Mouse (Mus musculus): Measurements from ENCODE around the gene Usp37. TPM values are rescaled to one million over a fixed set of nuclear protein-coding genes. Genes with fewer than 3 reads are reported as not detected.
"Not testable (repeated sequence)": the region's sequence is repeated elsewhere in the genome, so short reads cannot be mapped to it uniquely, and the experiment has no call there.

The Usp37 gene
- polyA plus RNA-seq, 1 experiment from 2014 or later = 24.1 TPM

DNA sequence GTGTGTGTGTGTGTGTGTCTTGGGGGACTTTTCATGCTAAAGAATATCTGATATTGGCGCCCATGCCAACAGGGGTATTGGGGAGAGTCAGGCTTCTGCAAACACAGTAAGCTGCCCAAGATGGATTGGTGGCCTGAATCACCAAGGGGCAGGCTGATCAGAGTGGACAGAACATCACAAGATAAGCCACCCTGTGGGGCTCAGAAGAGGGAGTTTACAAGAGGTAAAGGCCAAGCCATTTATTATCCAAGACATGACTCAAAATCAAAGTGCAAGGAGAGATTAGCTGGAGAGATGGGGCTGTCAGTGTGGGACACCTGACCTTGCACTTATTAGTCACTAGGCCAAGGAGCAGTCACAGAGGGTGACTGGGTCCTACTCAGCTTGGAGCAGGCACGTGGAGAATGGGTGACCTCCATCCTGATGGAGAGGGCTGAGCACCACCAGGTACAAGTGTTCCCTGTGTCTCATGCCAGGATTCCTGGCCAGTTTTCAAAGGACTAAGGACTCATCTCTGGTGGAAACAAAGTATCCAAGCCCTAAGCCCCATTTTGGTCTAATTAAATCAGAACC lies 132.2 kb downstream of the Usp37 start:
- Histone ChIP-seq H3K27me3 (replicated peaks) (no peaks in the 10 kb centered on the region), H3K36me3 (no peaks in the 10 kb centered on the region), H3K4me2 (no peak overlapping the region), H3K27ac (no peak overlapping the region), H3K4me1 (no peaks in the 10 kb centered on the region; the same call in 1 of the 2 replicates), H3K4me3 (replicated peaks) (no peak overlapping the region), H3K9ac (no peak overlapping the region), H3K9me3 (no peaks in the 10 kb centered on the region)
- 32% methylated on average over 2 of the region's 2 CpGs for WGBS
- no peak for ATAC-seq (ENCODE audit: insufficient read depth, low FRiP score, low read depth)

- peak; percentile 75 for ATAC-seq (ENCODE audit: insufficient read depth, low FRiP score, low read depth)
- H3K27ac ChIP-seq = peak within 1 kb of the TSS; percentile 54
- H3K4me1 ChIP-seq = no peaks in the 10 kb centered on the region; the same call in 1 of the 2 replicates
- 45% methylated on average over 15 of the region's 15 CpGs for WGBS
- no peaks in the 10 kb centered on the region for H3K27me3 ChIP-seq (replicated peaks)
- H3K4me2 ChIP-seq = peak within 1 kb of the TSS; percentile 9; the same call in 1 of the 2 replicates
- peak within 1 kb of the TSS; percentile 7; the same call in 1 of the 2 replicates for H3K4me3 ChIP-seq (replicated peaks)
- no peak within 1 kb of the TSS for H3K9ac ChIP-seq
- H3K36me3 ChIP-seq = no peaks in the 10 kb centered on the region
- no peaks in the 10 kb centered on the region for H3K9me3 ChIP-seq
These were observed 135.2 kb downstream of the Usp37 start, which contains the start of gene Vil1 for GRCm38 (mm10) chr1:74408589-74409504. Gene Vil1 (plus strand): TSS chr1:74409376.

DNA sequence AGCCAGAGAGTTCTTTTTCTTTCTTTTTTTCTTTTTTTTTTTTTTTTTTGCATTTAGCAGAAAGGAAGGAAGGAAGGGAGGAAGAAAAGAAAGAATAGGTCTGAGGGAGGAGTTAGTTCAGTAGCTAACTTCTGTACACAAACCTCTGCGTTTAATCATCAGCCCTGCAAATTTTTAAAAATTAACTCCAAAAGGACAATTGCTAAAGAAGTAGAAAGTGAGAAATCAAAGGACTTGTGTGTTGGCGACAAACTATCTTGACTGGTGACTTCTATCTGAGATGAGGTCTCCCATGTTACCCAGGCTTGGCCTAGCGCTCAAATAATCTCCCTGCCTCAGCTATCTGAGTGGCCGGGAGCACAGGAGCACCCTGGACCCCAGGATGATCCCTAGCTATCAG lies 139.9 kb downstream of the Usp37 start:
- Histone ChIP-seq H3K4me3 (replicated peaks) (no peak overlapping the region), H3K9me3 (no peaks in the 10 kb centered on the region), H3K36me3 (no peaks in the 10 kb centered on the region), H3K4me2 (no peak overlapping the region), H3K4me1 (no peaks in the 10 kb centered on the region; the same call in 1 of the 2 replicates), H3K27me3 (replicated peaks) (no peaks in the 10 kb centered on the region), H3K9ac (no peak overlapping the region), H3K27ac (no peak overlapping the region)
- ATAC-seq (ENCODE audit: insufficient read depth, low FRiP score, low read depth) = no peak
- 78% methylated on average over 4 of the region's 4 CpGs for WGBS

GRCm38 (mm10) chr1:74401015-74401702 lies 142.9 kb downstream of the Usp37 start:
- Histone ChIP-seq H3K36me3 (no peaks in the 10 kb centered on the region), H3K9me3 (no peaks in the 10 kb centered on the region), H3K27me3 (replicated peaks) (no peaks in the 10 kb centered on the region), H3K4me2 (no peak overlapping the region), H3K9ac (no peak overlapping the region), H3K4me1 (0 out of 2 replicates have a peak, but pooled peaks cover 5% of the 10 kb centered on the region), H3K4me3 (replicated peaks) (no peak overlapping the region), H3K27ac (no peak overlapping the region)
- WGBS = 50% methylated on average over 16 of the region's 16 CpGs
- no peak for ATAC-seq (ENCODE audit: insufficient read depth, low FRiP score, low read depth)

- WGBS = 81% methylated on average over 3 of the region's 3 CpGs
- no peak for ATAC-seq (ENCODE audit: insufficient read depth, low FRiP score, low read depth)
- H3K4me2 ChIP-seq = no peak overlapping the region
- no peaks in the 10 kb centered on the region for H3K9me3 ChIP-seq
- H3K36me3 ChIP-seq = no peaks in the 10 kb centered on the region
- H3K27me3 ChIP-seq (replicated peaks) = no peaks in the 10 kb centered on the region
- 0 out of 2 replicates have a peak, but pooled peaks cover 5% of the 10 kb centered on the region for H3K4me1 ChIP-seq
- no peak overlapping the region for H3K4me3 ChIP-seq (replicated peaks)
- no peak overlapping the region for H3K27ac ChIP-seq
- no peak overlapping the region for H3K9ac ChIP-seq
These were observed 143.6 kb downstream of the Usp37 start for GRCm38 (mm10) chr1:74400531-74400930.

GRCm38 (mm10) chr1:74397919-74398451 lies 146.1 kb downstream of the Usp37 start:
- H3K27ac ChIP-seq = peak overlapping the region; percentile 95
- H3K36me3 ChIP-seq = peaks cover 19% of the 10 kb centered on the region
- H3K4me3 ChIP-seq (replicated peaks) = peak overlapping the region; percentile 43
- no peaks in the 10 kb centered on the region for H3K9me3 ChIP-seq
- no peaks in the 10 kb centered on the region for H3K27me3 ChIP-seq (replicated peaks)
- H3K4me2 ChIP-seq = peak overlapping the region; percentile 81
- H3K9ac ChIP-seq = peak overlapping the region; percentile 43; the same call in 1 of the 2 replicates
- ATAC-seq (ENCODE audit: insufficient read depth, low FRiP score, low read depth) = peak; percentile 11; the same call in 1 of the 2 replicates
- H3K4me1 ChIP-seq = peaks cover 23% of the 10 kb centered on the region
- 5% methylated on average over 11 of the region's 11 CpGs for WGBS

DNA sequence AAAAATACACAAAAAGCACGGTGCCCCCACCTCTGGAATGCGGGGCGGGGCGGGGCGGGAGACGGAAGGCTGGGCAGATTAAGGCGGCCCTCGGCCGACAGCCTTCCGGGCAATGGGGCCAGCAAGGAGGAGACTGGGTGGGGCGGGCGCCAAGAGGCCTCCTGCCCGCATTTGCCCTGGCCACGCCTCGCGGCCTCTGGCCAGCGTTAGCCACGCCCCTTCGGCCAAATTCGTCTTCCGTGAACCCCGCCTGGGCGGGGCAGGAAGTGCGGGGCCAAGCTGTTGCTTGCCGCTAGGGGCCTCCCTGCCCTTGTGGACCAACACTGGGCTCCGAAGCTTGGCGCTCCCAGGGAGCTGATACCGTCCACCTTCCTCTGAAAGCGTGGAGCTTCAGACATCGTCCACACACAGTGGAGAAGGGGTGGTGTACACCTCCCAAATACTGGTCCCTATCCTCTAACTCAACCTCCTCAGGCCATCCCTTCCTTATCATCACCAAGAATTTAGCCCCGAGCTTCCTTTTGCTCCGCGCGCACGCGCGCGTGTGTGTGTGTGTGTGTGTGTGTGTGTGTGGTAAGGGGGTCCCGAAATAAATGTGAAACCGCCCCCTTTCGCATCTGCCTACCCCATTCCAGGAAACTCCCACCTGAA lies 146.7 kb downstream of the Usp37 start:
- Histone ChIP-seq H3K27ac (peak overlapping the region; percentile 95), H3K4me1 (peaks cover 25% of the 10 kb centered on the region), H3K4me2 (peak overlapping the region; percentile 81), H3K9me3 (no peaks in the 10 kb centered on the region), H3K4me3 (replicated peaks) (peak overlapping the region; percentile 43), H3K27me3 (replicated peaks) (no peaks in the 10 kb centered on the region), H3K9ac (peak overlapping the region; percentile 43; the same call in 1 of the 2 replicates), H3K36me3 (peaks cover 19% of the 10 kb centered on the region)
- ATAC-seq (ENCODE audit: insufficient read depth, low FRiP score, low read depth) = peak; percentile 91
- under 1% methylated on average over 41 of the region's 41 CpGs for WGBS

GRCm38 (mm10) chr1:74396456-74397222 lies 147.4 kb downstream of the Usp37 start:
- peaks cover 25% of the 10 kb centered on the region for H3K4me1 ChIP-seq
- WGBS = 8% methylated on average over 12 of the region's 12 CpGs
- not testable (repeated sequence) for H3K9ac ChIP-seq; ATAC-seq (ENCODE audit: insufficient read depth, low FRiP score, low read depth); H3K9me3 ChIP-seq; H3K27me3 ChIP-seq (replicated peaks)
- peak overlapping the region; percentile 95 for H3K27ac ChIP-seq
- peak overlapping the region; percentile 43 for H3K4me3 ChIP-seq (replicated peaks)
- peak overlapping the region; percentile 81 for H3K4me2 ChIP-seq
- H3K36me3 ChIP-seq = peaks cover 19% of the 10 kb centered on the region

DNA sequence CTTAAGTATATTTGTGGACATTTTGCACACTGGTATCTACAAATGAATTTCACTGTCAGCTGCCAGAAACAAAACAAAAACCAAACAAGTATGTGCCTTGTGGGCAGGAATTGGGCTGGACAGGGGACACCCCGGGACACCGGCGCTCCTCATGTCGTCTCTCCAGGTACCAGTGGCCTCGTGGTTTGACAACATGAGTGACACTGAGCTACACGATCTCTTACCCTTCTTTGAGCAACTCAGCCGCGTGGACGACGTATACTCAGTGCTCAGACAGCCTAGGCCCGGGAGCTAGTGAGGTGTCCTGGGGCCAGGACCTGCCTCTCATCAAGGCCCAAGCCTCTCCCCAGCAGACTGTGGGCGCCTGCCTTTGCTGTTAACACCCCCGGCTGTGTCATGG lies 148.8 kb downstream of the Usp37 start:
- Histone ChIP-seq H3K27me3 (replicated peaks) (no peaks in the 10 kb centered on the region), H3K4me3 (replicated peaks) (no peak overlapping the region), H3K4me2 (no peak overlapping the region), H3K36me3 (peaks cover 19% of the 10 kb centered on the region), H3K9me3 (no peaks in the 10 kb centered on the region), H3K27ac (no peak overlapping the region), H3K4me1 (peaks cover 33% of the 10 kb centered on the region), H3K9ac (no peak overlapping the region)
- ATAC-seq (ENCODE audit: insufficient read depth, low FRiP score, low read depth) = no peak
- WGBS = 82% methylated on average over 13 of the region's 13 CpGs

DNA sequence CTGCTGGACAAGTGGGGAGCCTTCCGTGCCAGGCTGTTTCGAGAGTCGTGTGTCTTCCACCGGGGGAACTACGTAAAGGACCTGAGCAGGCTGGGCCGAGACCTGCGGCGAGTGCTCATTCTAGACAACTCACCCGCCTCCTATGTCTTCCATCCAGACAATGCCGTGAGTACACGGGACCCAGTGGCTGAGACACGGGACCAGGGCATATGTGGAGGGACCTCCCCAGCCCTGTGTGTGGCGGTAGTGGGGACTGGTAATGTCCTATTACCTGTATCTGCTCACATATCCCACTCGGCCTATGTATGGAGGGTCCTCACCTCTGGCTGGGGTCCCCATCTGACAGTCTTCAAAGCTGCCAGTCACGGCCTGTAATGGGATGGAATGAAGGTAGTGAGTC lies 149.2 kb downstream of the Usp37 start:
- H3K27me3 ChIP-seq (replicated peaks) = no peaks in the 10 kb centered on the region
- WGBS = 90% methylated on average over 15 of the region's 15 CpGs
- no peak overlapping the region for H3K4me2 ChIP-seq
- H3K4me3 ChIP-seq (replicated peaks) = no peak overlapping the region
- H3K27ac ChIP-seq = no peak overlapping the region
- H3K4me1 ChIP-seq = peaks cover 36% of the 10 kb centered on the region
- ATAC-seq (ENCODE audit: insufficient read depth, low FRiP score, low read depth) = no peak
- H3K9me3 ChIP-seq = no peaks in the 10 kb centered on the region
- H3K36me3 ChIP-seq = peaks cover 19% of the 10 kb centered on the region
- H3K9ac ChIP-seq = no peak overlapping the region
